Mouse (Mus musculus): ENCODE measurements at regions not wholly inside any gene's neighbourhood (a gene's known extent, or its start where the extent isn't known, plus 50 kb on each side); places are given as distances from the start of the nearest gene placed in this dataset.

DNA sequence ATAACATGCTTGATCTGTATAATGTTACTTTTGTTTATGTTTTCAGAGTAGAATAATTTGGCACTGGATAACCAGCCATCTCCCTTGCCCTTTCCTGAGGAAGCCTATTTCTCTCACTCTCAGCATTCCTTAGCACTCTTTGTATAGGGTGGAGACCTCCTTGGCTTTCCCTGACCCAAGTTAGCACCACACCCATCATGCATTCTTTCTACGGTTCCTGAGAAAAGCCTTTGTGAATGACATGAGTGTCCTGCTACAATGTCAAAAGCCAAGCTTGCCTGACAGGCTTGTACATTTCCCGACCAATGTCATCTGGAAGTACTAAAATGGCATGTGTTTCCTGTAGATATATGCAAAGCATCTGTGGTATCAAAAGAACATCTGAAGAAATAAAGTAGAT, 837.9 kb downstream of the Tmem132b start:
- TF ChIP-seq CHD1 (IDR thresholded peaks at IDR 0.05; ENCODE audit: low read depth, low read length): no peak
- no peak for TF ChIP-seq EP300 (IDR thresholded peaks at IDR 0.05; ENCODE audit: low read depth in 1 of 2, low read length in 2 of 2)
- TF ChIP-seq CTCF (IDR thresholded peaks at IDR 0.05 in 2 of 3, conservative IDR thresholded peaks at IDR 0.05 in 1 of 3; ENCODE audit: control insufficient read depth in 1 of 3, insufficient read depth in 1 of 3, low read depth in 2 of 3, low read length in 3 of 3, poor library complexity in 1 of 3, severe bottlenecking in 1 of 3): no peak
- no peak for TF ChIP-seq ZNF384 (IDR thresholded peaks at IDR 0.05; ENCODE audit: low read depth, low read length)
- no peak for TF ChIP-seq NRF1 (IDR thresholded peaks at IDR 0.05; ENCODE audit: insufficient read depth, low read depth, low read length, poor library complexity, severe bottlenecking)
- TF ChIP-seq POLR2AphosphoS5 (IDR thresholded peaks at IDR 0.05; ENCODE audit: borderline replicate concordance, low read depth, low read length): no peak
- TF ChIP-seq UBTF (IDR thresholded peaks at IDR 0.05; ENCODE audit: borderline replicate concordance, insufficient read depth, low read depth, low read length): no peak
- no peak for TF ChIP-seq POLR2A (IDR thresholded peaks at IDR 0.05; ENCODE audit: control insufficient read depth in 1 of 2, insufficient read depth in 1 of 2, low read depth in 1 of 2, low read length in 2 of 2, poor library complexity in 1 of 2)
- TF ChIP-seq GATA1 (IDR thresholded peaks at IDR 0.05; ENCODE audit: low read depth, low read length): no peak
- TF ChIP-seq MXI1 (IDR thresholded peaks at IDR 0.05; ENCODE audit: low read depth, low read length): no peak
